Mouse (Mus musculus) bone marrow macrophage, adult 2 months (primary cell): ENCODE results near the gene Trmo.

Experiments
- CTCF ChIP-seq: IDR thresholded peaks from 2 replicates; pipeline ENCODE4 v1.5.1; 2012; ENCODE audit warnings: low read depth, mild to moderate bottlenecking, low read length, moderate library complexity
- POLR2A ChIP-seq: IDR thresholded peaks from 2 replicates; pipeline ENCODE4 v1.6.1; 2012; ENCODE audit warnings: mild to moderate bottlenecking, low read depth, low read length, borderline replicate concordance

DNA sequence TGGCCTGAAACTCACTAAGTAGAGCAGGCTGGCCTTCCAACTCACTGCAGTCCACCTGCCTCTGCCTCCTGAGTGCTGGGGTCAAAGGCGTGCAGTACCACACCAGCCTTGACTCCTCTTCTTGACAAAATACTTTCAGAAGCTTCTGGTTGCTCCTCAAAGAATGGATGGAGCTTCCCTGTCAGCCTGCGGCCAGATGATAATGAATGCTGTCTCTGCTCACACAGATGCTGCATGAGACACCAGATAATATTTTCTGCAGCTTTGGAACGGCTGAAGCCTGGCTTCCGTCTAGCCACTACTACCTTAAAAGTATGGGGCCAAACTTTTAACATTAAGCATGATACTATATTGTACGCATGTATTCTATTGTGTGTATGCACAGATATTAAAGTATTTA, 21.4 kb upstream of the Trmo start:
- TF ChIP-seq POLR2A (no peak), CTCF (no peak)
